Mouse (Mus musculus) bone marrow macrophage, adult 2 months (primary cell): ENCODE data around the gene Epo.

ENCODE experiments used
- CTCF ChIP-seq: IDR thresholded peaks from 2 replicates; pipeline ENCODE4 v1.5.1; 2012; ENCODE audit warnings: low read depth, mild to moderate bottlenecking, low read length, moderate library complexity
- POLR2A ChIP-seq: IDR thresholded peaks from 2 replicates; pipeline ENCODE4 v1.6.1; 2012; ENCODE audit warnings: mild to moderate bottlenecking, low read depth, low read length, borderline replicate concordance

- TF ChIP-seq CTCF (no peak), POLR2A (no peak)
Observed at GRCm38 (mm10) chr5:137532808-137533116, 280 bp downstream of the Epo start.
